Mouse (Mus musculus) heart, postnatal 10 days (tissue): ENCODE data around the gene Sertad3. TPM values are rescaled to one million over a fixed set of nuclear protein-coding genes. Genes with fewer than 3 reads are reported as not detected.
"Not testable (repeated sequence)": the region's sequence is repeated elsewhere in the genome, so short reads cannot be mapped to it uniquely, and the experiment has no call there.

Experiments
- DNase-seq, 2 experiments: peaks; one replicate each; pipeline ENCODE4 v3.0.0; 2021
- intact Hi-C: fragments of 180-260 bp; cut with DNase I; formaldehyde crosslinking; loops from one replicate; pipeline ENCODE4 v1.15.1; 2025
- total RNA-seq, 2 experiments: library from RNA; stranded (reverse); gene quantifications; 2 replicates each; pipeline ENCODE4 v1.2.3; 2021

Sertad3 gene
- total RNA-seq, 2 experiments from 2014 or later, result 9.1 to 10.4 TPM

DNA sequence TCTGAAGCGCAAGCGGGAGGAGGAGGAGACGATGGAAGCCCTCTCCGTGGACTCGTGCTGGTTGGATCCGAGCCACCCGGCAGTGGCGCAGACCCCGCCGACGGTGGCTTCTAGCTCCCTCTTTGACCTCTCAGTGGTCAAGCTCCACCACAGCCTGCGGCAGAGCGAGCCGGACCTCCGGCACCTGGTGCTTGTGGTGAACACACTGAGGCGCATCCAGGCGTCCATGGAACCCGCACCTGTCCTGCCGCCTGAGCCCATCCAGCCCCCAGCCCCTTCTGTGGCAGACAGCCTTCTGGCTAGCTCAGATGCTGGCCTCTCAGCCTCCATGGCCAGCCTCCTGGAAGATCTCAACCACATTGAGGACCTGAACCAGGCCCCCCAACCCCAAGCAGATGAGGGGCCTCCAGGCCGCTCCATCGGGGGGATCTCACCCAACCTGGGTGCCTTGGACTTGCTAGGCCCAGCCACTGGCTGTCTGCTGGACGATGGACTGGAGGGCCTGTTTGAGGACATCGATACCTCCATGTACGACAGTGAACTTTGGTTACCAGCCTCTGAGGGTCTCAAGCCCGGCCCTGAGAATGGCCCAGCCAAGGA, 15.8 kb downstream of the Sertad3 start:
- intact Hi-C loops, result no loop called here

DNA sequence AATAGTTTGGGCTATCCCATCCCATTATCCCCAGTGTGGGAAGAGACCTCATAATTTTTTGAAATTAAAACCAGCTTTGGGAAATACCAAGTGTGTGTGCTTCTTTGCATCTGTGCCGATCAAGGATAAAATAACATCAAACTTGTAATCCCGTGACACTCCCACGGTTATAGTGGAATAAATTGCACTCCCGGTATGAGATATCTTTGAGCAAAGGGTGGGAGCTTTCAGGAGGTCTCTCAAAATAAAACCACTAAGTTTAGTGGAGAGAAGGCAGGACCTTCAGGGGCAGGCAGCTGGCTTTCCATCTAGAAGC, 16.6 kb downstream of the Sertad3 start:
- no peak for DNase-seq
- intact Hi-C loops, result loop anchor here (5.0 kb wide), 1 partner anchor 158 kb away; no protein-coding TSS in a partner anchor

More for the DNA sequence above, 15.8 kb downstream of the Sertad3 start:
- no peak for DNase-seq

DNA sequence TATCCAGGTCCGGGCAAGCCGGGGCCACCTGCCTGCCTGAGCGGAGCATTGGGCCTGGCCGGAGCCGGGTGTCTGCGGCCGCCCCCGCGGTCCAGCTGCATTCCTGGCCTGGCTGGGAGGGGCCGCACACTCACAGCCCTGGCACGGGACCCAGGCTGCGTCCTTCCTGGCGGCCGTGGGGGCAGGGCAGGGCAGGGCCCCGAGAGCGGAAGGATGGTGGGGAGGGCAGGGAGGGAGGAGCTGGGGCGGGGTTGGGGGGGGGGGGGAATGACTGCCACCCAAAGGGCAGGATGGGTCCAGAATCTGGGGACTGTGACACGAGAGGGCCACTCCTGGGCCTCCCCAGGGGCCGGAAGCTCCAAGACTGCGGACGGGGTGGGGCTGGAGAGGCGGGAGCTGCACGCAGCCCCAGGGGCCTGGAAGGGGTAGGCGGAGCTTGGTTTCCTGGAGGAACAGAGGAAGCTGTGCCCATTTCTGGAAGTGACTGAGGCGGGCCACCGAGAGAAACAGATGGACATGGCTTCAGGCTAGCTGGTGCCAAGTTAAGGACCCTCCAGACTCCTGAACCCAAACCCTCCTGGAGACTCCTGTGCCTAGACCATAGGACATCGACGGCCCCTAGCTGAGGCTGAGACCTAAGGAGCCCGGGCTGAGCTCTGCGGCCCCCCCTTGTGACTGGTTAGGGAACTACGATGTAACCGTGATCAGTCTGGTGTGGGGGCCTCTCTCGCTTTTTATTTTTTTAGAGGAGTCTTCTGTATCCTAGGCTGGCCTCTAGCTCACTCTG, 17.2 kb downstream of the Sertad3 start:
- DNase-seq, result peak; percentile 96
- intact Hi-C loops, result loop anchor here (5.0 kb wide), 1 partner anchor 158 kb away; no protein-coding TSS in a partner anchor

DNA sequence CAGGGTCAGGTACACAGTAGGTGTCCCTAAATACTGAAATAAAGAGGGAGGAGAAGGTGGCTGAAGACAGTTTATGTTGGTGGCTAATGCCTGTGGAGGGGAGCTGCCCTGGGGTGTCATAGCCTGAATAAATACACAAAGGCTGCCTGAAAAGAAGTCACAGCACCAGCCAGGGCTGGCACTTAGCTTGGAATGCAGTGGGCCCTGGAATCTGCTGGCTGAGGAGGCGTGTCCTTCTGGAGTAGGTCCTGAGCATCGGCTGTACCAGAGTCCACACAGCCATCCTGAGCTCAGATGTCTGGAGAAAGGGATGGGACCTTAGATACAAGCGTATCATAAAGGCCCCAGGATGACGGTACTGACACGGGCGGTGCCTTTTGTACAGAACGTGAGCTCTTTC, 18.3 kb downstream of the Sertad3 start:
- DNase-seq, result peak; percentile 52 to 62
- intact Hi-C loops, result loop anchor here (5.0 kb wide), 1 partner anchor 160 kb away; no protein-coding TSS in a partner anchor

DNA sequence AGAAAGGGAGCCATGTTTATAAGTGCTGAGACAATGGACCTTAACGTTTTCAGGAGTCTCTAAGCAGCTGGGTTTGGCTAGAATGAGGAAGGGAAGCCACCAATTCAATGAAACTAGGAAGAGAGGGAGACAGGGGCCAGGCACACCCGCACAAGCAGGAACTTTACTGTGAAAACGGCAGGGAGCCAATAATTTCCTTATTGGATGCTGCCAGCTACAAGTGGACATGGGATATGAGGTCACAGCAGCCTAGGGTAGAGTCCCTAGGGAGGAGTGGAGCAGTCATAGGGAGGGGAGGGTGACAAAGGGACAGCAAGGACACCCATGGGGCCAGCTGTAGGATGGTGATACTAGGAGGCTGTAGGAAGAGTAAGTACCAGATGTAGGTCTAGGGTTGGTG, 19.5 kb downstream of the Sertad3 start:
- intact Hi-C loops, result loop anchor here (5.0 kb wide), 1 partner anchor 161 kb away; no protein-coding TSS in a partner anchor
- no peak for DNase-seq

DNA sequence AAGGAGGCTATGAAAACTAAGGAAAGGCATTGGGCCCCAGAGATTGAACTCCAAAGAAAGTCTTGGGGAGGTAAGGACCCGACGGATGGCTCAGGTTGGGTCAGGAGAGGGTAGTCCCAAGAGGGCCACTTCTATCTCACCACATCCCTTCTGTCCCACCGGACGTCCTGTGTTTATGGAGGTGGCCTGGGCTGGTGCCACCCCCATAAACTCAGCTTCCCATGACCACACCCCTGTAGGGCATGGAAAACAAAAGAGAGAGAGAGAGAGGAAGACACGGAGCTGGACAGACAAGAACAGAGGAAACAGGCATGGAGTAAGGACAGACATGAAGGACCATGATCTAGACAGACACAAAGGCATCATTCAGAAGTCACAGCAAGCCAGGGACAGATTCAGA, 19.9 kb downstream of the Sertad3 start:
- intact Hi-C loops, result loop anchor here (5.0 kb wide), 1 partner anchor 161 kb away; no protein-coding TSS in a partner anchor
- DNase-seq, result no peak

DNA sequence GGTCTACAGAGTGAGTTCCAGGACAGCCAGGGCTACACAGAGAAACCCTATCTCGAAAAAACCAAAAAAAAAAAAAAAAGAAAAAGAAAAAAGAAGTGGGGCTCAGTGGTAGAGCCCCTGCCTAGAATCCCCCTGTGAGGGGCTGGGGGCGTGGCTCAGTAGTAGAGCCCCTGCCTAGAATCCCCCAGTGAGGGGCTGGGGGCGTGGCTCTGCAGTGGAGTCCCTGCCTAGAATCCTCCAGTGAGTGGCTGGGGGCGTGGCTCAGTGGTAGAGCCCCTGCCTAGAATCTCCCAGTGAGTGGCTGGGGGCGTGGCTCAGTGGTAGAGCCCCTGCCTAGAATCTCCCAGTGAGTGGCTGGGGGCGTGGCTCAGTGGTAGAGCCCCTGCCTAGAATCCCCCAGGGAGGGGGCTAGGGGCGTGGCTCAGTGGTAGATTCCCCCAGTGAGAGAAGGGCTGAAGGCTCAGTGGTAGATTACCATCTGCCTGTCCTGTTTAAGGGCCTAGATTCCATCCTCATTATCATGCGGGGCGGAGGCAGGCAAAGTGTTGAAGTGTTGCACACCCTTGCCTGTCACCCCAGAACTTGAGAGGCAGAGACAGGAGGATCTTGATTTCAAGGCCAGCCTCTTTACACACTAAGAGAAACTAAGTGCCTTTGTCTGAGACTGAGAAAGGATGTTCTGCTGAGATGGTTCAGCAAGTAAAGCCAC, 21.2 kb downstream of the Sertad3 start:
- intact Hi-C loops, result loop anchor here (5.0 kb wide), 1 partner anchor 163 kb away; no protein-coding TSS in a partner anchor
- not testable (repeated sequence) for DNase-seq

DNA sequence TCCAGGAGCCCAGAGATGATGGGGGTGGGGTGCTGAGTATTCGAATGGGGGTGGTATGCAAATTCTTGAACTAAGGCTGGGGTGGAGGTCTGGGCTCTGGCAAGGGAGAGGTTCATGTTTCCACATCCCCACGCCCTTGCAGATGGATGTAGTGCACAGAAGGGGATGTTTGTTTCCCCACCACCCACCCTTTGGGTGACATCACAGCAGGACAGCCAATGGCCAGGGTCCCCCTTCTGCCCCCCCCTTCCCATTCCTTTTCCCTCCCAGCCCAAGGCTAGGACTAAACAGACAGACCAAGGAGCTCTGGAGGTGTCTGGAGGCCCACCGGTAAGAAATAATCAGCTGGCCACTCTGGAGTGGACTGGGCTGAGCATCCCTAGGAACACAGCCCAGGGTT, 25.5 kb downstream of the Sertad3 start, which contains the start of gene Prx:
Prx (plus strand) TSS at position 289 of the 400 bp plus-strand sequence.
- no peak for DNase-seq
- intact Hi-C loops, result no loop called here

DNA sequence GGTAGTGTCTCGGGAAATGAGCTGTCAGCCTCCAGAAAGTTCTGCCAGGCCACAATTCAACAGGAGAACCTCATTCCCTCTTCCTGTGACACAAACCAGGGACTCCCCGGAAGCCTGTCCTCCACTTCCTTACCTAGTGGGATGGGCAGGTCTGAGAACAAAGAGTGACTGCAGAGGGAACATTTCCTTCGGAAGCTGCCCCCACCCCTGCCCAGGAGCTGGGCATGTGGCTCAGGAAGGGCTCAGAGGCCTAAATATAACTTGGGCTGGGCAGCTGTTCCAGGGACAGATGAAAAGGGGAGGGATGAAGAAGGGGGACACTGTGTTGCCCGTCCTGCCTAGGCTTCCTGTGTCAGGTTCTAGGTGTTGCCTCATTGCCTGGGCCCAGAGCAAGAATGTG, 28.1 kb downstream of the Sertad3 start:
- DNase-seq, result peak; percentile 53 to 67
- intact Hi-C loops, result no loop called here

DNA sequence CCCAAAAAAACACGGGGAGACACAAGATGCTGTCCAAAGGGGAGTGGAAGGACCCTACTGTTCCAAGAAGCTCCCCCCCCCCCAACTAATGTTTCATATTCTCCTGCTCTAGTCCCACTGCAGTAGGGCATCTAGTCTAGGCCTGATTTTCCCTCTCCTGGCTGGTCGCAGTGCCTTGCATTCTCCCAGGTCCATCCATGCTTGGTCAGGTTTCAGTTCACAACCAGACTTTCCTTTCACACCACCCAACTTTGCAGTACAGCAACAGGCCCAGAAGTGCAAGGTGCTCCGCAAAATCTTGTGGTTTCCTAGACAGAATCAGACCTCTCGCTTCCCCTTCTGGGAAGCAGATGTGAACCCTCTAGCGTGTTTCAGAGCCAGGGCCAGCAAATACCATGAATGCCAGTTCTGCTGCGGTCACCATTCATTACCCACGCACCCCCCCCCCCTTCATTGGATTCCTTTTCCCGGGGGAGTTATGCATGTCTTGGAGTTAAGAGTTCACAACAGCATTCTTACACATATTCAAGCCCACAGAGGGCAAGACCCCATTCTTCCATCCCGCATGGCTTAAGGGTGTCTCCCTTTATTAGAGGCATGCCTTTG, 33.3 kb downstream of the Sertad3 start:
- DNase-seq, result no peak
- intact Hi-C loops, result no loop called here

DNA sequence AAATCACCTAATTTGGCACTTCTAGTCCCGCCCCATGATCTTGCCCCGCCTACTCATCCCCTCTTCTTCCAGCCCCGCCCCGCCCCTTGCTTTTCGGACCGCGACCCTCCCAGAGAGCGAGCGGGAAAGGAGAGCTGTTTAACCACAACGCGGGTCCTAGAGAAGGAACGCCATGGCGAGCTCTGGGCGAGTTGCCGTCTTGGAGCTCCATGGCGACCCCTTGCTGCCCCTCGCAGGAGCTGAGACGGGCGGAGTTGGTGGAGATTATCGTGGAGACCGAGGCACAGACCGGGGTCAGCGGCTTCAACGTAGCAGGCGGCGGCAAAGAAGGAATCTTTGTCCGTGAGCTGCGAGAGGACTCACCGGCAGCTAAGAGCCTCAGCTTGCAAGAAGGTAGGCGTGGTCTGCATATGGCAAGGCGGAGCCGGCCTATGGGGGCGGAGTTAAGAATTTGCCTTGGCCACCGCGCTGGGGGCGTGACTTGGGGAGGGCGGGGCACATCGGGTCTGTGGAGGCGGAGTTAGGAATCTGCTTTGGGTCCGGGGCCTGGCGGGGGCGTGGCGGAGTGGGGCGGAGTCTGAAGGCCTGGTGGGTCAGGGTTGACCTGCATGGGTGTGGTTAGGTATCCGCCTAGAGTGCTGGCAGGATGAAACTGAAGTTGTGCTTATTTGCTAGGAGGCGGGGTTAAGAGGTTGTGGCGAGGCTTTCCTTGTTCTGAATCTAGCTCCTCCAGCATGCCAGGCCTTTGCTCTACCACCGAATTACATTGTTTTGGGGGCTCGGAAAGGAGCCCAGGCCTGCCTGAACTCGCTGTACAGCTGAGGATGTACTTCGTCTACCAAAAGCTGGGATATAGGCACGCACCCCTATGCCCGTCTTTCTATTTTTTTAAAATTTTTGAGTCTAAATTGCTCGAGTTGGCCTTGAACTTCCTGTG, 34.4 kb downstream of the Sertad3 start:
- intact Hi-C loops, result loop anchor here (2.0 kb wide), 1 partner anchor 33 kb away; no protein-coding TSS in a partner anchor
- peak; percentile 98 to 99 for DNase-seq

DNA sequence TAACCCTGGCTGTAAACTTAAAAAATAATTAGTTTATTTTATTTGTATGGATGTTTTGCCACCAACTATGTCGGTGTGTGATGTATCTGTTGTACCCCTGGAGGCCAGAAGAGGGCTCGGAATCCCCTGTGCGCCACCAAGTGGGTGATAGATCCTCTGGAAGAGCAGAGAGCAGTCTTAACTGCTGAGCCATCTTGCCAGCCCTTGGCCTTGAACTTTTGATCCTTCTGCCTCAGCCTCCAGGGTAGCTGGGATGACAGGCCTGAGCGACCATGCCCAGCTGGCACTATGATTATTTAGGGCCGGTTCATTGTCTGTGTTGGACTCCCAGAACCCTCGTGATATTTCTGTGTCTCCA, 35.1 kb downstream of the Sertad3 start:
- peak; percentile 72 to 76 for DNase-seq
- intact Hi-C loops, result loop anchor here (2.0 kb wide), 1 partner anchor 34 kb away; no protein-coding TSS in a partner anchor

DNA sequence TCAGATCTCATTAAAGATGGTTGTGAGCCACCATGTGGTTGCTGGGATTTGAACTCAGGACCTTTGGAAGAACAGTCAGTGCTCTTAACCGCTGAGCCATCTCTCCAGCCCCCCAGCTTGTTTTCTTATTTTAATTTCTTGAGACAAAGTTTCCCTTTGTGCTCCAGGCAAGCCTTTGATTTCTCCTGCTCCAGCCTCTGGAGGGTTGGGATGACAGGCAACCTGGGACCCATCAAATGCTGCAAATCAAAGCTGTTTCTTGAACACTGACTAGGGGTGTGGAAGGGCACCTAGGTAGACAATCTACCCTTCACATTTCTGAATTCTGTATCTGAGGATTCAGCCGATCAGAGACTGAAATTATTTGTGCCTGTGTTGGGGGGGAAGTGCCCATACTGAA, 37.2 kb downstream of the Sertad3 start:
- intact Hi-C loops, result no loop called here

DNA sequence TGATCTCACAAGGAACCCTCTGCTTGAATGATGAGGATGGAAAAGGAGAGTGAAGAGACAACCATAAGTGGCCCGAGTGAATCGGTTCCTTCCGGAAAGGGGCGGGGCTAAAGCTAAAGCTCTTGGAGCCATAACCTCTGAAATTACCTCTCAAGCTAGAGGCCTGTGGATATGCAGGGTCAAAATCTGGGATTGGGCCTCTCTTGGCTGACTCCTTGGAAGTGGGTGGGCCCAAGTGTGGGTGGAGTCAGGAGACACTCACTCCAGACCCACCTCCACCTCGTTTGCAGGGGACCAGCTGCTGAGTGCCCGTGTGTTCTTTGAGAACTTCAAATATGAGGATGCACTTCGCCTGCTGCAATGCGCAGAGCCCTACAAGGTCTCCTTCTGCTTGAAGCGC, 41.4 kb downstream of the Sertad3 start:
- DNase-seq, result no peak
- intact Hi-C loops, result no loop called here

More for the DNA sequence above, 37.2 kb downstream of the Sertad3 start:
- DNase-seq, result no peak

DNA sequence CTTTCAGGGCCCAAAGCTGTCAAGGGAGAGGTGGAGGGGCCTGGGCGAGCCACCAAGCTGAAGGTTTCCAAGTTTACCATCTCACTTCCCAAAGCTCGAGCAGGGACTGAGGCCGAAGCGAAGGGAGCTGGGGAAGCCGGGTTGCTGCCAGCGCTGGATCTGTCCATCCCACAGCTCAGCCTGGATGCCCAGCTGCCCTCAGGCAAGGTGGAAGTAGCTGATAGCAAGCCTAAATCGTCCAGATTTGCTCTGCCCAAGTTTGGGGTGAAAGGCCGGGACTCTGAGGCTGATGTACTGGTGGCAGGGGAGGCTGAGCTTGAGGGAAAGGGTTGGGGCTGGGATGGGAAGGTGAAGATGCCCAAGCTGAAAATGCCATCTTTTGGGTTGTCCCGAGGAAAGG, 44.7 kb downstream of the Sertad3 start:
- intact Hi-C loops, result no loop called here
- no peak for DNase-seq

DNA sequence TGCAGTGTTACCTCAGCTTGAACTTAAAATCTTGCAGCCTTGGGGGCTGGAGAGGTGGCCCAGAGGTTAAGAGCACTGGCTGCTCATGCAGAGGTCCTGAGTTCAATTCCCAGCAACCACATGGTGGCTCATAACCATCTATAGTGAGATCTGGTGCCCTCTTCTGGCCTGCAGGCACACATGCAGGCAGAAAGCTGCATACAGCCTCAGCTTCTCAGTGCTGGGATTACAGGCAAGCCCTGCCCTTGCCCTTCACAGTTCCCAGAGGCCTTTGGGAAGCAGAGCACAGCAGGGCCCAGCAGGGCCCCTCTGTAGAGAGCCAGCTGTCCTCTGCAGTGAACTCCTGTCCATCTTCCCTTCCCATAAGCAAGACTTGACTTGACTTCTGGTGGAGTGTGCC, 46.5 kb downstream of the Sertad3 start:
- no peak for DNase-seq
- intact Hi-C loops, result no loop called here

DNA sequence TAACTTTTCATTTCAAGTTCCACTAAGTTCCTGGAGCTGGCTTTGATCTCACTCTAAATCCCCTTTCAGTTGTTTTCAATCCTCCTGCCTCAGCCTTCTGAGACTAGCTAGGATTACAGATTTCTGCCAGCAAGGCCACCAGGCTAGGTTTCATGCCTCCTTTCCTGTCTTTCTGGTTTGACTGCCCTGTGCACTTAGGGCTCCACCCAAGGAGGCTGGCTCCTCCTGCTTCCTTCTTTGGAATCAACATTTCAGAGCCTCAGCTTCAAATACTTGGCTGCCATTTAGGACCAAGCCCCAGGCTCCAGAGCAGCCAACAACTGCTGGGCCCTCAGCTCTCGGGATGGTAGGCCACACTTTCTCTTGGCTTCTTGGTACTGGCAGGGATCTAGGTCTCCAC, 47.0 kb downstream of the Sertad3 start:
- intact Hi-C loops, result no loop called here
- no peak for DNase-seq

DNA sequence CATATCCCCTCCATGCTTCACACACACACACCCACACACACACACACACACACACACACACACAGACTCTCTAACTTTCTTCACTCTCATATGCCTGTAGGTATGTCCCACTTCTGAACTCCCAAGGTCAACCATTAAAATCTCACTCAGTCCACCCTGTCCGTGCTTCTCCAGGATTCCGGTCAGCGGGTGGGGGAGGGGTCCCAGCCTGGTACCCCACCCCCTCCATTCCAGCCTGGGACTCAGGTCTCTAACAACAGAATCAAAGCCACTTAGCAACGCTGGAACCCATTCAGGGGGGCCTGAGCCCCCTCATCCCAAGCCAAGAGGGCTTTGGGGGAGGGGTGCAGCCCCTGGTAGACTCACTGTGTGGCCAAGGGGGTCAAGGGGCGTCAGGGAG, 49.4 kb downstream of the Sertad3 start, which contains the start of gene Hipk4:
Hipk4 (plus strand) TSS at position 301 of the 400 bp plus-strand sequence.
- no peak for DNase-seq
- intact Hi-C loops, result no loop called here

DNA sequence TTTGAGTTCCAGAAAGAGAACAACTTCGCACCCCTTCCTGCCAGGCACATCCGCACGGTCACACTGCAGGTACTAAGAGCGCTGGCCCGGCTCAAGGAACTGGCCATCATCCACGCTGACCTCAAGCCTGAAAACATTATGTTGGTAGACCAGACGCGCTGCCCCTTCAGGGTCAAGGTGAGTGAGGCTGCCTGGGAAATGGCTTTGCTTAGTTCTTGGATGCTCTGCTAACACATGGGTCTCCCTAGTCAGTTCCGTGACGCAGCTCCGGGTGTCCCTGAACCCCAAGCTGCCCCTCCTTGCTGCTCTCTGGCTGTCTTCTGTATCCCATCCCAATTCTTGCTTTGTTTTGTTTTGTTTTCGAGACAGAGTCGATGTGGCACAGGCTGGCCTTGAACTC, 50.2 kb downstream of the Sertad3 start:
- intact Hi-C loops, result no loop called here
- DNase-seq, result no peak
